Mouse (Mus musculus) ovary, postnatal 10 days (tissue): ENCODE data around the gene Pfkp.

ENCODE experiments used
- DNase-seq: peaks from one replicate; pipeline ENCODE4 v3.0.0; 2022; ENCODE audit warnings: low spot score

The Pfkp gene

GRCm38 (mm10) chr13:6636976-6637375 is 11.6 kb downstream of the Pfkp start:
- DNase-seq = no peak

- DNase-seq = no peak
Observed at GRCm38 (mm10) chr13:6636520-6636919, 12.1 kb downstream of the Pfkp start.

- no peak for DNase-seq
Observed at GRCm38 (mm10) chr13:6635138-6636076, 13.2 kb downstream of the Pfkp start.

- no peak for DNase-seq
Observed at GRCm38 (mm10) chr13:6634063-6634462, 14.5 kb downstream of the Pfkp start.

GRCm38 (mm10) chr13:6633524-6633923 is 15.1 kb downstream of the Pfkp start:
- DNase-seq = no peak

- DNase-seq = no peak
Observed at GRCm38 (mm10) chr13:6632935-6633334, 15.6 kb downstream of the Pfkp start.

GRCm38 (mm10) chr13:6632513-6632912 is 16.1 kb downstream of the Pfkp start:
- DNase-seq = no peak

- no peak for DNase-seq
Observed at GRCm38 (mm10) chr13:6631772-6632510, 16.6 kb downstream of the Pfkp start.

- no peak for DNase-seq
Observed at GRCm38 (mm10) chr13:6630660-6631059, 17.9 kb downstream of the Pfkp start.

GRCm38 (mm10) chr13:6629927-6630326 is 18.6 kb downstream of the Pfkp start:
- DNase-seq = no peak

- DNase-seq = no peak
Observed at GRCm38 (mm10) chr13:6628998-6629764, 19.4 kb downstream of the Pfkp start.

- DNase-seq = no peak
Observed at GRCm38 (mm10) chr13:6628261-6628660, 20.3 kb downstream of the Pfkp start.

GRCm38 (mm10) chr13:6627352-6627751 is 21.2 kb downstream of the Pfkp start:
- DNase-seq = no peak

- DNase-seq = no peak
Observed at GRCm38 (mm10) chr13:6626508-6627114, 22.0 kb downstream of the Pfkp start.

- DNase-seq = no peak
Observed at GRCm38 (mm10) chr13:6625942-6626341, 22.6 kb downstream of the Pfkp start.

- no peak for DNase-seq
Observed at GRCm38 (mm10) chr13:6624604-6625003, 24.0 kb downstream of the Pfkp start.

GRCm38 (mm10) chr13:6624121-6624520 is 24.5 kb downstream of the Pfkp start:
- no peak for DNase-seq

- no peak for DNase-seq
Observed at GRCm38 (mm10) chr13:6621831-6622230, 26.7 kb downstream of the Pfkp start.

- DNase-seq = no peak
Observed at GRCm38 (mm10) chr13:6620250-6620649, 28.3 kb downstream of the Pfkp start.

- no peak for DNase-seq
Observed at GRCm38 (mm10) chr13:6618711-6619110, 29.9 kb downstream of the Pfkp start.

GRCm38 (mm10) chr13:6613690-6614445 is 34.7 kb downstream of the Pfkp start:
- DNase-seq = no peak
